ENCODE assay signal across 9 mouse cellular contexts in the genomic region with DNA sequence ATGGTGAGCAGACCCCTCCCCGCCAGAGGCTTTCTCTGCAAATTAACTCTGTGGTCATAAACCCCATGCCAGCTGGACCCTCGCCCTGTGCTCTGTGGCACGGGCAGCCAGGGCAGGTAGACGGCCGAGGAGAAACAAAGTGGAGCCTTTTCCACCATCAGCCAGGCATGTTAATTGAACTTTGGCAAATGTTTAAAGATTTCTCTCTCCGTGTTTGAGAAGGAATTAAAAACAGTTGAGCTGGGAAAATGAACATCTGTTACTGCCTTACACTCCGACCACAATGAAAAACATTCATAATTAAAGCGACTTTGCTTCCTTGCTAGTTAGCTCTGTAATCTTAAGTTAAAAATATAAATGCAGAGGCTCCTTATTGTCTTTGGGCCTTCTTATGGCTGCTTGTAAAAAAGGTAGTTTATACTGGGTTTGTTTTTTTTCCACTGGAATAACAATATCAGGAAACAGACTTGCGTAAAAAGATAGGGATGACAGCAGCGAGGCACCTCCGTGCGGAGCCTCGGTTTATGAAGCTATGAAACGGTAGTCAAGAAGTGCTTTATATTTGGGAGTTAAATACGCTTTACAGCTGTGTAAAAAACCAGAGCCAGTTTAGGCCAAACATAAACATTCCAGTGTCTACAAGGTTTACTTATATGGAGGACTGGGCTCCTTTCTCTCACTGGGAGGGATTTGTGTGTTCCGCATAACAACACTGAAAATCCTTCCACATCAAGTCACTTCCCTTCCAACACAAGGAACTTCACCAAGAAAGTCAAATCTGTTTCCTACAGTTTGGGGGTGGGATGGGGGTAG.
DNase-seq lines count a peak whose midpoint lies in the region; ATAC-seq and TF ChIP-seq lines count a peak whose summit lies in the region.
"Had no signal": no experiment of that assay in that cellular context is flagged by ENCODE, and none has a peak within 500 bp of the region (broad histone marks: within the 10 kb centered on the region; RNA-seq: fewer than 3 reads in every experiment).

No protein-coding gene starts in this region.

- 59% methylated on average over 16 of the region's 16 CpGs for WGBS in heart, embryonic 12.5 days
- WGBS in embryonic facial prominence, embryonic 13.5 days, result 31% methylated on average over 16 of the region's 16 CpGs
- 21% methylated on average over 16 of the region's 16 CpGs for WGBS in limb, embryonic 14.5 days

- no peaks in the 10 kb centered on the region for H3K9me3 ChIP-seq in heart, embryonic 12.5 days (replicated peaks)
- peaks cover 4% of the 10 kb centered on the region; the same call in 1 of the 2 replicates for H3K9me3 ChIP-seq in embryonic facial prominence, embryonic 13.5 days
- no peaks in the 10 kb centered on the region for H3K9me3 ChIP-seq in limb, embryonic 14.5 days (ENCODE audit: control insufficient read depth, low read length)
- H3K9me3 ChIP-seq: lung, embryonic 15.5 days had no signal

- H3K9ac ChIP-seq in heart, embryonic 12.5 days, result no peak overlapping the region
- no peak overlapping the region for H3K9ac ChIP-seq in embryonic facial prominence, embryonic 13.5 days
- H3K9ac ChIP-seq in limb, embryonic 14.5 days (ENCODE audit: low read depth, low read length, severe bottlenecking), result no peak overlapping the region
- H3K9ac ChIP-seq: lung, embryonic 15.5 days had no signal

- no peak overlapping the region for H3K4me3 ChIP-seq in heart, embryonic 12.5 days
- H3K4me3 ChIP-seq in left cerebral cortex, adult 2 months, result no peak overlapping the region
- H3K4me3 ChIP-seq in embryonic facial prominence, embryonic 13.5 days, result no peak overlapping the region
- no peak overlapping the region for H3K4me3 ChIP-seq in limb, embryonic 14.5 days (replicated peaks; ENCODE audit: low read length)
- H3K4me3 ChIP-seq: lung, embryonic 15.5 days had no signal

- H3K27me3 ChIP-seq in heart, embryonic 12.5 days (replicated peaks), result no peaks in the 10 kb centered on the region
- H3K27me3 ChIP-seq in embryonic facial prominence, embryonic 13.5 days, result no peaks in the 10 kb centered on the region
- no peaks in the 10 kb centered on the region for H3K27me3 ChIP-seq in limb, embryonic 14.5 days (ENCODE audit: control insufficient read depth, insufficient read depth, low read length)
- H3K27me3 ChIP-seq: lung, embryonic 15.5 days had no signal

- no peak for DNase-seq in heart, adult 18-20 months
- DNase-seq in left cerebral cortex, adult 2 months (ENCODE audit: extremely low spot score in 1 of 2, low spot score in 2 of 2), result no peak
- no peak for DNase-seq in left cerebral cortex, postnatal 14 days (ENCODE audit: low spot score in 2 of 2)
- DNase-seq in limb, embryonic 14.5 days (ENCODE audit: low spot score), result peak; percentile 61
- no peak for DNase-seq in adrenal gland, postnatal 14 days
- no peak for DNase-seq in urinary bladder, adult 18-20 months (ENCODE audit: low spot score in 2 of 2)

- TF ChIP-seq POLR2A in limb, embryonic 14.5 days (IDR thresholded peaks at IDR 0.05; ENCODE audit: borderline replicate concordance, extremely low read depth, insufficient read depth, insufficient read length), result no peak

- H3K27ac ChIP-seq in heart, embryonic 12.5 days (ENCODE audit: poor library complexity, severe bottlenecking), result peak overlapping the region; percentile 75
- H3K27ac ChIP-seq in left cerebral cortex, adult 2 months, result peak overlapping the region; percentile 55; the same call in 1 of the 2 replicates
- H3K27ac ChIP-seq in embryonic facial prominence, embryonic 13.5 days, result peak overlapping the region; percentile 87
- H3K27ac ChIP-seq in limb, embryonic 14.5 days (replicated peaks; ENCODE audit: low read depth, low read length), result peak overlapping the region; percentile 49
- H3K27ac ChIP-seq: lung, embryonic 15.5 days had no signal

- intact Hi-C loops in left cerebral cortex, adult 2 months (cut with DNase I), result no loop called here
- intact Hi-C loops in left cerebral cortex, postnatal 14 days (cut with DNase I), result no loop called here

- ATAC-seq in heart, embryonic 12.5 days (ENCODE audit: insufficient number of reproducible peaks, low FRiP score), result peak; percentile 23; the same call in 1 of the 2 replicates
- ATAC-seq in embryonic facial prominence, embryonic 13.5 days (ENCODE audit: insufficient number of reproducible peaks, insufficient read depth, low FRiP score, low TSS enrichment, low read depth), result no peak; the same call in 1 of the 2 replicates
- peak; percentile 66 for ATAC-seq in limb, embryonic 14.5 days (ENCODE audit: low FRiP score, low read depth)

- H3K4me1 ChIP-seq in heart, embryonic 12.5 days (replicated peaks), result peaks cover 48% of the 10 kb centered on the region
- H3K4me1 ChIP-seq in embryonic facial prominence, embryonic 13.5 days, result peaks cover 47% of the 10 kb centered on the region
- peaks cover 45% of the 10 kb centered on the region for H3K4me1 ChIP-seq in limb, embryonic 14.5 days (ENCODE audit: control insufficient read depth, insufficient read depth, low read length)

- H3K36me3 ChIP-seq in heart, embryonic 12.5 days, result no peaks in the 10 kb centered on the region
- no peaks in the 10 kb centered on the region for H3K36me3 ChIP-seq in embryonic facial prominence, embryonic 13.5 days
- no peaks in the 10 kb centered on the region for H3K36me3 ChIP-seq in limb, embryonic 14.5 days (ENCODE audit: control insufficient read depth, insufficient read depth, low read length)
- H3K36me3 ChIP-seq: lung, embryonic 15.5 days had no signal

- TF ChIP-seq CTCF in left cerebral cortex, adult 2 months (IDR thresholded peaks at IDR 0.05), result no peak

- no peak overlapping the region for H3K4me2 ChIP-seq in heart, embryonic 12.5 days
- H3K4me2 ChIP-seq in embryonic facial prominence, embryonic 13.5 days, result peak overlapping the region; percentile 14
- H3K4me2 ChIP-seq in limb, embryonic 14.5 days (replicated peaks; ENCODE audit: low read depth, low read length, severe bottlenecking), result peak overlapping the region; percentile 31
- H3K4me2 ChIP-seq: lung, embryonic 15.5 days had no signal
